Mouse (Mus musculus) MEL (cell line): ENCODE data around the gene Slc4a8. TPM values are rescaled to one million over a fixed set of nuclear protein-coding genes. Genes with fewer than 3 reads are reported as not detected.

Source experiments
- DNase-seq: peaks from one replicate; pipeline ENCODE4 v3.0.0; 2011; ENCODE audit warnings: low read depth, low spot score
- H3K27ac ChIP-seq: 2 replicates; pipeline ENCODE4 v1.5.1; 2012; ENCODE audit warnings: low read depth, mild to moderate bottlenecking, control low read depth, low read length, moderate library complexity; ENCODE audit not compliant: control insufficient read depth
- H3K27me3 ChIP-seq, 2 experiments: fragments of 150-350 bp in 1 of 2; sonication (generic) in 1 of 2; 2 replicates each; pipeline ENCODE4 v1.6.1; 2012; ENCODE audit warnings: low read length in 2 of 2, mild to moderate bottlenecking in 2 of 2, improper control_type of control experiment in 1 of 2, moderate library complexity in 1 of 2; ENCODE audit not compliant: insufficient read depth in 2 of 2, control insufficient read depth in 1 of 2
- H3K36me3 ChIP-seq, 2 experiments: 2 replicates each; pipeline ENCODE4 v1.6.1; 2012 to 2014; ENCODE audit warnings: low read length in 2 of 2, improper control_type of control experiment in 1 of 2, inconsistent platforms in 1 of 2, mild to moderate bottlenecking in 1 of 2; ENCODE audit not compliant: insufficient read depth in 2 of 2, control insufficient read depth in 1 of 2
- H3K4me1 ChIP-seq, 2 experiments: fragments of 150-350 bp in 1 of 2; sonication (generic) in 1 of 2; 2 replicates each; pipeline ENCODE4 v1.6.1; 2012; ENCODE audit warnings: low read length in 2 of 2, improper control_type of control experiment in 1 of 2, mild to moderate bottlenecking in 1 of 2; ENCODE audit not compliant: insufficient read depth in 2 of 2, control insufficient read depth in 1 of 2
- H3K4me3 ChIP-seq, 2 experiments: fragments of 150-350 bp in 1 of 2; sonication (generic) in 1 of 2; 2 replicates each; pipeline ENCODE4 v1.5.1; 2012; ENCODE audit warnings: low read depth in 2 of 2, low read length in 2 of 2, mild to moderate bottlenecking in 2 of 2, moderate library complexity in 2 of 2, control low read depth in 1 of 2, improper control_type of control experiment in 1 of 2; ENCODE audit not compliant: control insufficient read depth in 1 of 2, insufficient read depth in 1 of 2
- H3K79me2 ChIP-seq: 2 replicates; pipeline ENCODE4 v1.6.1; 2012; ENCODE audit warnings: mild to moderate bottlenecking, low read length, moderate library complexity; ENCODE audit not compliant: control insufficient read depth, poor library complexity, insufficient read depth
- H3K9ac ChIP-seq: 2 replicates; pipeline ENCODE4 v1.6.1; 2012; ENCODE audit warnings: low read depth, mild to moderate bottlenecking, control low read depth, low read length, moderate library complexity; ENCODE audit not compliant: control insufficient read depth, poor library complexity, severe bottlenecking
- H3K9me3 ChIP-seq: fragments of 150-350 bp; sonication (generic); replicated peaks from 2 replicates; pipeline ENCODE4 v1.6.1; 2012; ENCODE audit warnings: mild to moderate bottlenecking, low read length, improper control_type of control experiment, moderate library complexity; ENCODE audit not compliant: insufficient read depth
- BHLHE40 ChIP-seq: IDR thresholded peaks from 2 replicates; pipeline ENCODE4 v1.6.1; 2012; ENCODE audit warnings: low read depth, mild to moderate bottlenecking, inconsistent platforms, low read length, improper control_type of control experiment, borderline replicate concordance
- CTCF ChIP-seq, 3 experiments: IDR thresholded peaks in 2 of 3; conservative IDR thresholded peaks in 1 of 3; 2 replicates each; pipeline ENCODE4 v1.5.1; 2011 to 2012; ENCODE audit warnings: low read length in 3 of 3, low read depth in 2 of 3, mild to moderate bottlenecking in 2 of 3, improper control_type of control experiment in 1 of 3, inconsistent platforms in 1 of 3, mixed read lengths in 1 of 3, moderate library complexity in 1 of 3; ENCODE audit not compliant: control insufficient read depth in 1 of 3, insufficient read depth in 1 of 3, poor library complexity in 1 of 3, severe bottlenecking in 1 of 3
- JUND ChIP-seq: IDR thresholded peaks from 2 replicates; pipeline ENCODE4 v1.6.1; 2011; ENCODE audit warnings: low read depth, mild to moderate bottlenecking, improper control_type of control experiment, low read length
- MAX ChIP-seq: IDR thresholded peaks from 2 replicates; pipeline ENCODE4 v1.6.1; 2011; ENCODE audit warnings: low read length, improper control_type of control experiment
- MYB ChIP-seq: IDR thresholded peaks from 2 replicates; pipeline ENCODE4 v1.6.1; 2011; ENCODE audit warnings: mild to moderate bottlenecking, low read depth, low read length, improper control_type of control experiment
- RAD21 ChIP-seq: IDR thresholded peaks from 2 replicates; pipeline ENCODE4 v1.6.1; 2011; ENCODE audit warnings: mild to moderate bottlenecking, low read depth, low read length, improper control_type of control experiment
- SMC3 ChIP-seq: IDR thresholded peaks from 2 replicates; pipeline ENCODE4 v1.6.1; 2011; ENCODE audit warnings: low read depth, low read length, improper control_type of control experiment
- TBP ChIP-seq: IDR thresholded peaks from 2 replicates; pipeline ENCODE4 v1.8.0; 2011; ENCODE audit warnings: low read depth, low read length, improper control_type of control experiment
- TCF12 ChIP-seq: IDR thresholded peaks from 2 replicates; pipeline ENCODE4 v1.6.1; 2014; ENCODE audit warnings: low read depth, mild to moderate bottlenecking, inconsistent platforms, low read length, improper control_type of control experiment, moderate library complexity
- ZKSCAN1 ChIP-seq: IDR thresholded peaks from 2 replicates; pipeline ENCODE4 v1.6.1; 2012; ENCODE audit warnings: low read depth, mild to moderate bottlenecking, inconsistent platforms, low read length, improper control_type of control experiment, moderate library complexity
- ZMIZ1 ChIP-seq: IDR thresholded peaks from 2 replicates; pipeline ENCODE4 v1.6.1; 2012; ENCODE audit warnings: low read depth, mild to moderate bottlenecking, inconsistent platforms, low read length, improper control_type of control experiment, moderate library complexity
- polyA plus RNA-seq, 2 experiments: library from polyadenylated mRNA; stranded (reverse) in 1 of 2; unstranded in 1 of 2; fragments of >175 nt in 1 of 2; fragments of >200 nt in 1 of 2; gene quantifications; 2 replicates each; pipeline versions ENCODE4 v1.2.1 to v1.2.4; 2012; ENCODE audit warnings: low replicate concordance in 2 of 2, low read depth in 1 of 2; ENCODE audit not compliant: insufficient read length in 2 of 2, insufficient read depth in 1 of 2, missing spikeins in 1 of 2
- total RNA-seq: library from RNA; depleted of rRNA; stranded (reverse); fragments of 300-350 nt; gene quantifications from 2 replicates; pipeline ENCODE4 v1.2.3, GENCODE M21; 2012

Slc4a8 gene
- total and polyA plus RNA-seq, 3 experiments: 0.35 to 2.5 TPM; not detected in 1

DNA sequence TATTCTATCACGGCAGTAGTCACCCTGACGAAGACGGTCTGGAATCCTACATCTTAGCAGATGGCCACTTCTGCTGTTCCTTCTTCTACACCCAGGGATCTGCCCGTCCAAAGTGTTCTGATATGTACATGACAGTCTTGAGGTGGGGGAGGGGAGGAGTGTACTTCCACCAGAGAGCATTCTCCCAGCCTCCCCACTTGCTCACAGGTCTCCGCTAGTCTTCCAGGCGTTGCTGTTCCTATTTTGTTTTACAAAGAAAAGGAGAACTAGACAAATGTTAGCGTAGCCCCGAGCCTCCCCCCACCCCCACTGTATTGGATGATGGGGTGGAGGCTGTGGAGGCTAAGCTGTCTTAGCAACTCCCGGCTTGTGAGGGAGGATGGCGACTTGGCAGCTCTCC is 18.3 kb downstream of the Slc4a8 start:
- no peaks in the 10 kb centered on the region for H3K27me3 ChIP-seq

DNA sequence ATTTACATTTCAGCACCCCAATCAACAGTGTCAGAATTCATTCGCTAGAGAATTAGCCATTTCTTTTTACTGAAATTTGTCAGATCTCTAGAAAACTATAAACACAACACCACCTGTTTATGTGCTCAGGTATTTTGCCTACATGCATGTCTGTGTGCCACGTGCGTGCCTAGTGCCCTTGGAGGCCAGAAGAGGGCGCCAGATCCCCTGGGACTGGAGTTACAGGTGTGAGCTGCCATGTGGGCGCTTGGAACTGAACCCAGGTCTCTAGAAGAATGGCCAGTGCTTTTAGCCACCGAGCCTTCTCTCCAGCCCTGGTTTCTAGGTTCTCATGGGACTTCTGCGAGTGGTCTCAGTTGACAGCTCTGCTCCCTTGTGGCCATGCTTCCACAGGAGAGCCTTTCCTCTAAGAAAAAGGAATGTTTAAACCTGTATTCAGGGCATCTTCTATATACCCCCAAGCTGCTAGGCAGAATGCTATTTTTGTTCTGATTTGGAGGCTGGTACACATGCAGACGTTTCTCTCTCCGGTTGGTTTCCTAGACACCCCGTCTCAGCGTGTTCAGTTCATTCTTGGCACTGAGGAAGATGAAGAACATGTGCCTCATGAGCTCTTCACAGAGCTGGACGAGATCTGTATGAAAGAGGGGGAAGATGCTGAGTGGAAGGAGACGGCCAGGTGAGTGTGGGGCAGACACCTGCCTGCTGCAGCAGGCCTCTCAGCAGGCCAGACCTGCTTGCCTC is 21.9 kb downstream of the Slc4a8 start:
- TF ChIP-seq RAD21 (peak; percentile 16), TCF12 (no peak), MAX (no peak), MYB (no peak), SMC3 (peak; percentile 12; the same call in 1 of the 2 replicates), CTCF (IDR thresholded peaks at IDR 0.05 in 2 of 3, conservative IDR thresholded peaks at IDR 0.05 in 1 of 3; ENCODE audit: control insufficient read depth in 1 of 3, insufficient read depth in 1 of 3, low read depth in 2 of 3, low read length in 3 of 3, poor library complexity in 1 of 3, severe bottlenecking in 1 of 3) (peak; percentile 38 to 62 (median 46); a peak in 5 of 6 replicates), BHLHE40 (no peak)
- Histone ChIP-seq H3K4me3 (no peak overlapping the region), H3K36me3 (no peaks in the 10 kb centered on the region), H3K9me3 (no peaks in the 10 kb centered on the region), H3K27me3 (no peaks in the 10 kb centered on the region), H3K4me1 (no peaks in the 10 kb centered on the region), H3K79me2 (no peaks in the 10 kb centered on the region), H3K27ac (no peak overlapping the region), H3K9ac (no peak overlapping the region)
- peak; percentile 24 for DNase-seq

More for the DNA sequence above, 18.3 kb downstream of the Slc4a8 start:
- no peak overlapping the region for H3K9ac ChIP-seq
- TF ChIP-seq JUND (no peak), ZMIZ1 (no peak), ZKSCAN1 (no peak)
- no peaks in the 10 kb centered on the region for H3K9me3 ChIP-seq
- no peaks in the 10 kb centered on the region for H3K36me3 ChIP-seq
- no peak overlapping the region for H3K4me3 ChIP-seq
- no peaks in the 10 kb centered on the region for H3K79me2 ChIP-seq
- no peak for DNase-seq
- H3K4me1 ChIP-seq: no peaks in the 10 kb centered on the region
- H3K27ac ChIP-seq: no peak overlapping the region

DNA sequence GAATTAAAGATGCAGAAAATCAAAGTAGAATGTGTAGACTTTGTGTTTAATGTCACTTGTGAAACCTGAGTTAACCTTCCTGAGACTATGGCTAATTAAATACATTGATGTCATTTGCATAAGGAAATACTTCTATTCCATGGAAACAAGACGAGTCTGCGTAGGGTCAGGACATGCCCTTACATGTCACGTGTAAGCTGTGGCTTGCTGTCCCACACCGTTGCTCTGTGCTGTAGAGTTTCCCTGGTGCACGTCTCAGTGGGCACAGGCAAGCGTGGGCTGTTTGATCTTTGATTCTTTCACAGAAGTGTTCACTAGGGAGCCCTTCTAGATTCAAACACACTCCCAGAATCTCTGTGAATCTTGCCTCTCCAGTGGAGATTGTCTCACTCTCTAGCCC is 28.7 kb downstream of the Slc4a8 start:
- Histone ChIP-seq H3K27me3 (no peaks in the 10 kb centered on the region), H3K9me3 (no peaks in the 10 kb centered on the region), H3K79me2 (no peaks in the 10 kb centered on the region), H3K27ac (no peak overlapping the region), H3K9ac (no peak overlapping the region), H3K36me3 (no peaks in the 10 kb centered on the region), H3K4me3 (no peak overlapping the region), H3K4me1 (no peaks in the 10 kb centered on the region)
- DNase-seq: no peak
- TF ChIP-seq TBP (no peak), SMC3 (no peak)
